Mouse (Mus musculus) embryonic facial prominence, embryonic 14.5 days (tissue): ENCODE measurements around the gene Gdf15. TPM values are rescaled to one million over a fixed set of nuclear protein-coding genes. Genes with fewer than 3 reads are reported as not detected.
"Not testable (repeated sequence)": the region's sequence is repeated elsewhere in the genome, so short reads cannot be mapped to it uniquely, and the experiment has no call there.

Experiments used
- ATAC-seq: fragments of 200-750 bp; cut with Nextera tagmentation; 2 replicates; pipeline ENCODE4 v1.8.0; 2017; ENCODE audit warnings: low read depth, moderate number of reproducible peaks, moderate TSS enrichment
- DNase-seq: peaks from one replicate; pipeline ENCODE4 v3.0.0-alpha.2; 2015; ENCODE audit warnings: low spot score
- H3K27ac ChIP-seq: fragments of 300-500 bp; sonication (generic); replicated peaks from 2 replicates; pipeline ENCODE4 v1.5.1; 2014; ENCODE audit warnings: low read depth, mild to moderate bottlenecking, low read length, moderate library complexity
- H3K27me3 ChIP-seq: fragments of 300-500 bp; sonication (generic); replicated peaks from 2 replicates; pipeline ENCODE4 v1.6.1; 2014; ENCODE audit warnings: low read length; ENCODE audit not compliant: control insufficient read depth, insufficient read depth
- H3K36me3 ChIP-seq: fragments of 300-500 bp; sonication (generic); 2 replicates; pipeline ENCODE4 v1.6.1; 2014; ENCODE audit warnings: low read length, mixed read lengths; ENCODE audit not compliant: control insufficient read depth, insufficient read depth
- H3K4me1 ChIP-seq: fragments of 300-500 bp; sonication (generic); 2 replicates; pipeline ENCODE4 v1.6.1; 2014; ENCODE audit warnings: antibody characterized with exemption, low read length; ENCODE audit not compliant: control insufficient read depth, insufficient read depth
- H3K4me2 ChIP-seq: fragments of 300-500 bp; sonication (generic); 2 replicates; pipeline ENCODE4 v1.6.1; 2014; ENCODE audit warnings: low read depth, mild to moderate bottlenecking, low read length, moderate library complexity, mixed read lengths
- H3K4me3 ChIP-seq: fragments of 300-500 bp; sonication (generic); 2 replicates; pipeline ENCODE4 v1.5.1; 2014; ENCODE audit warnings: low read depth, mild to moderate bottlenecking, low read length
- H3K9ac ChIP-seq: fragments of 300-500 bp; sonication (generic); 2 replicates; pipeline ENCODE4 v1.6.1; 2014; ENCODE audit warnings: low read depth, mild to moderate bottlenecking, low read length, moderate library complexity, mixed read lengths
- H3K9me3 ChIP-seq: fragments of 300-500 bp; sonication (generic); 2 replicates; pipeline ENCODE4 v1.6.1; 2016; ENCODE audit warnings: low read length; ENCODE audit not compliant: control insufficient read depth
- WGBS: fragments of 180-500 bp; shearing (Covaris S2); extraction: QIAGEN DNeasy Blood & Tissue Kit; methylation state at CpG from one replicate; pipeline ENCODE4 v1.1.7; 2014; 5-methylcytosine and 5-hydroxymethylcytosine counted together
- polyA plus RNA-seq: library from polyadenylated mRNA; unstranded; fragments of >200 nt; fragmentation: Nextera tagmentation; extraction: Ambion mirVana; gene quantifications from 2 replicates; pipeline ENCODE4 v1.2.1, GENCODE M21; 2014

The Gdf15 gene
- polyA plus RNA-seq, 1 experiment from 2014 or later, result 0.28 TPM

GRCm38 (mm10) chr8:70596775-70597416 is 35.4 kb downstream of the Gdf15 start:
- peak overlapping the region; percentile 76; the same call in 1 of the 2 replicates for H3K9ac ChIP-seq
- H3K4me1 ChIP-seq, result peaks cover 37% of the 10 kb centered on the region
- no peaks in the 10 kb centered on the region for H3K9me3 ChIP-seq
- ATAC-seq (no peak), DNase-seq (no peak)
- peak overlapping the region; percentile 88 for H3K4me2 ChIP-seq
- H3K27me3 ChIP-seq, result no peaks in the 10 kb centered on the region
- H3K27ac ChIP-seq, result no peak overlapping the region
- peak overlapping the region; percentile 50 for H3K4me3 ChIP-seq
- H3K36me3 ChIP-seq, result peaks cover 27% of the 10 kb centered on the region
- WGBS, result 84% methylated on average over 17 of the region's 17 CpGs

DNA sequence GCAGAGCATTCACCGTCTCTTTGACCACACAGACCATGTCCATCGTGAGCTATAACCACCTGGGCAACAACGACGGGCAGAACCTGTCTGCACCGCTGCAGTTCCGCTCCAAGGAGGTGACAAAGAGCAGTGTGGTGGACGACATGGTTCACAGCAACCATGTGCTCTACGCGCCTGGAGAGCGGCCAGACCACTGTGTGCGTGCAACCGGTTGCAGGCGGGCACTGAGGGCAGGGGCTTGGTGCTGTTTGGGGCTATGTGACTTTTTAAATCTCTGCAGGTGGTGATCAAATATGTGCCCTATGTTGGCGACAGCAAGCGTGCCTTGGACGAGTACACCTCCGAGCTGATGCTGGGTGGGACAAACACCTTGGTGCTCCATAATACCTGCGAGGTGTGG is 36.0 kb downstream of the Gdf15 start:
- WGBS, result 93% methylated on average over 17 of the region's 18 CpGs
- no peaks in the 10 kb centered on the region for H3K9me3 ChIP-seq
- H3K36me3 ChIP-seq, result peaks cover 32% of the 10 kb centered on the region
- no peaks in the 10 kb centered on the region for H3K27me3 ChIP-seq
- peaks cover 33% of the 10 kb centered on the region for H3K4me1 ChIP-seq
- no peak overlapping the region for H3K9ac ChIP-seq
- no peak overlapping the region for H3K4me3 ChIP-seq
- H3K27ac ChIP-seq, result no peak overlapping the region
- H3K4me2 ChIP-seq, result no peak overlapping the region
- no peak for ATAC-seq
- DNase-seq, result no peak

- Histone ChIP-seq H3K4me1 (peaks cover 30% of the 10 kb centered on the region), H3K27me3 (no peaks in the 10 kb centered on the region), H3K9me3 (no peaks in the 10 kb centered on the region), H3K36me3 (peaks cover 33% of the 10 kb centered on the region), H3K4me3 (no peak overlapping the region), H3K4me2 (peak overlapping the region; percentile 99), H3K9ac (no peak overlapping the region), H3K27ac (no peak overlapping the region)
- ATAC-seq, result no peak
- WGBS, result 96% methylated on average over 12 of the region's 12 CpGs
- DNase-seq, result no peak
Measured at GRCm38 (mm10) chr8:70595811-70596210, 36.4 kb downstream of the Gdf15 start.

DNA sequence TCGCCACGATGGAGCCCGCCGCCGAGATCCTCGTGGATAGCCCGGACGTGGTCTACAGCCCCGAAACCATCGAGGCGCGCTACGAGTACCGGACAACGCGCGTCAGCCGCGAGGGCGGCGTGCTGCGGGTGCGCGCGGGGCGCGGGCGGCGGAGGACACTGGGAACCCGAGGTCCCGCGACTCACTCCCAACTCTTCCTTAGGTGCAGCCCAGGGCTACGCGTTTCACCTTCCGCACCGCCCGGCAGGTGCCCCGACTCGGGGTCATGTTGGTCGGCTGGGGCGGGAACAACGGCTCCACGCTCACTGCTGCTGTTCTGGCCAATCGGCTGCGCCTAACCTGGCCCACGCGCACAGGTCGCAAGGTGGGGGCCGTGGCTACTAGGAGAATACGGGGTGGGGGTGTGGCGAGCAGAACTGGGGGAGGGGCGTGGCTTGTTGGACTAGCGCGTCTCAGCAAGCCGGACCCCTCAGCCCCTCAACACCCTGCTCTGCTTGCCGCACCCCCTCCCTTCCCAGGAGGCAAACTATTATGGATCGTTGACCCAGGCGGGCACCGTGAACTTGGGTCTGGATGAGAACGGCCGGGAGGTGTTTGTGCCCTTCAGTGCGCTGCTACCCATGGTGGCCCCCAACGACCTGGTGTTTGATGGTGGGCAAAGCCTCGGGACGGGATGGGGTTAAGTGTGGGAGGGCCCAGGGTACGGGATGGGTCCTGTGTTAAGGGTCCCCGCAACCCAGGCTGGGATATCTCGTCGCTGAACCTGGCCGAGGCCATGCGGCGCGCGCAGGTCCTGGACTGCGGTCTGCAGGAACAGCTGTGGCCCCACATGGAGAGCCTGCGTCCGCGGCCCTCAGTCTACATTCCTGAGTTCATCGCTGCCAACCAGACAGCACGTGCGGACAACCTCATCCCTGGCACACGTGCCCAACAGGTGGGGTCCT is 37.4 kb downstream of the Gdf15 start:
- Histone ChIP-seq H3K4me3 (peak overlapping the region; percentile 73), H3K9ac (peak overlapping the region; percentile 74), H3K4me1 (peaks cover 26% of the 10 kb centered on the region), H3K27ac (peak overlapping the region; percentile 78), H3K4me2 (peak overlapping the region; percentile 99), H3K9me3 (no peaks in the 10 kb centered on the region), H3K36me3 (peaks cover 42% of the 10 kb centered on the region), H3K27me3 (no peaks in the 10 kb centered on the region)
- ATAC-seq (peak; percentile 1; the same call in 1 of the 2 replicates), DNase-seq (no peak)
- 25% methylated on average over 31 of the region's 82 CpGs for WGBS

DNA sequence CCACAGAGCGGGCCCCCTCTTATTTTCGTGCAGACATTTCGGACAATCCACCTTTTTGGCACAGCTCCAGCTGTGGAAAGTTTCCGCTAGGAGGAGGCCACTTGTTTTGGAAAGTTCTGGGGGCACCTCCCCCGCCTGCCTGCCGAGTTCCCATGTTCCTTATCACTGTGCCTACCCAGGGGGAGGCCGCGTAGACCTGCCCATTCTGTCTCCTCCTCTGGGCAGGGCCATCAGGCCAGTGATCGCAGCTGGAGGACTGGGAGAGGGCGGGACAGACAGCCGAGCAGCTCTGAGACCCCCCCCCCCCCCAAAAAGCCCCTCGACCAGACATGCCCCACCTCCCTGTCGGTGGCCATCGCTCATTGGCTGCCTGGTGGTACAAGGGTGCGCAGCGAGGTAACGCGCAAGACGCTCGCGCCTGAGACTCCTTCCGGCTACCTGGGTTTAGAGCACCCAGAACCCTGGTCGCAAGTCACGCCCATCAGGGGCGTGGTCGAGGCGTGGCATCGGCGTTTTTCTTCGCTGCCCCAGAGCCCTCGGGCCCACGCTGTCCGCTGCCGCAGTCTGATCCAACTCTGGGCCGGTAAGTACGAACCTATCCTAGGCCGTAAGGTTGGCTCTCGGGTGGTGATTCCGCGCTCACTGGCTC is 38.2 kb downstream of the Gdf15 start, which contains the start of gene Isyna1:
Isyna1 (plus strand) TSS at position 413 of the 649 bp plus-strand sequence.
- H3K9me3 ChIP-seq, result no peaks in the 10 kb centered on the region
- peak; percentile 99 for DNase-seq
- peak within 1 kb of the TSS; percentile 99 for H3K4me2 ChIP-seq
- WGBS, result under 1% methylated on average over 22 of the region's 40 CpGs
- H3K27ac ChIP-seq, result peak within 1 kb of the TSS; percentile 78
- H3K36me3 ChIP-seq, result peaks cover 50% of the 10 kb centered on the region
- H3K4me3 ChIP-seq, result peak within 1 kb of the TSS; percentile 73
- H3K4me1 ChIP-seq, result peaks cover 25% of the 10 kb centered on the region
- H3K9ac ChIP-seq, result peak within 1 kb of the TSS; percentile 74
- peak; percentile 92 for ATAC-seq
- H3K27me3 ChIP-seq, result no peaks in the 10 kb centered on the region

DNA sequence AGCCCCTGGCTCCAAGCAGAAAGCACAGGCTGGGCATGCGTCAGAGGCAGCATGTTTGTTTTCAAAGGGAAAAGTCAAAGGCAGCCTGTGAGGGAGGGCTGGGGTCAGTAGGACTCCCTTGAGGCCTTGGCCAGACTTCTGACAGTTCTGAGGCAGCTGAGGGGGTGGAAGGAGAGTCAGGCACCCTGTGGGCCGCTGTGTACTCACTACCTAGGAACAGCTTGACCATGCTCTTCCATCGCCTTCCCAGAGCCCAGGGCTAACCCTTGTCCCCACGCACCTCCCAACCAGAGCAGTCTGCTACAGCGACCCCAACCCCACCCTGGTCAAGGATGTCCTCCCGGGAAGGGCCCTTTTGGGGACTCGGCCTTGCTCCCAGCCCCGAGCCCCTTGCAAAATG is 39.1 kb downstream of the Gdf15 start:
- Histone ChIP-seq H3K27me3 (no peaks in the 10 kb centered on the region), H3K4me2 (peak overlapping the region; percentile 99), H3K36me3 (peaks cover 57% of the 10 kb centered on the region), H3K27ac (peak overlapping the region; percentile 78), H3K4me3 (peak overlapping the region; percentile 73), H3K9me3 (no peaks in the 10 kb centered on the region), H3K9ac (peak overlapping the region; percentile 74), H3K4me1 (peaks cover 18% of the 10 kb centered on the region)
- WGBS, result 49% methylated on average over 6 of the region's 8 CpGs
- ATAC-seq (no peak), DNase-seq (no peak)

DNA sequence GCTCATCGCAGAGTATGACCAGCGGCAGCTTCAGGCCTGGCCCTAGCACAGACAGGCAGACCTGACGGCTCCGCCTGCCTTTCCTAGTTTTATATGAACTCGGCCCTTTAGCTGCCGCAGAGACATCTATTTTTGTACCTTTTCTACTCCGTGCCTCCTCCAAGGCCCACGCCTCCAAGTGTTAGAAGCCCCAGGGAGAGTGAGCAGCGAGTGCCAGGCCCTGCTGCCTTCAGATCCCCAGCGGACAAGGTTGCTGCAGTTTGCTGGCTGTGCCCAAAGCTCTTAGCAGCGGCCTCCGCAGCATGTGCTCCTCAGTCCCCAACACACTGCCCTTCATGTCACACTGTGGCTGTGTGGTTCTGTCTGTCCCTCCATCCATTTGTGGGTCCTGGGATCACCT is 40.7 kb downstream of the Gdf15 start:
- Histone ChIP-seq H3K4me3 (no peak overlapping the region), H3K27ac (no peak overlapping the region), H3K27me3 (no peaks in the 10 kb centered on the region), H3K9me3 (no peaks in the 10 kb centered on the region), H3K4me1 (peaks cover 14% of the 10 kb centered on the region), H3K4me2 (no peak overlapping the region), H3K9ac (no peak overlapping the region), H3K36me3 (peaks cover 65% of the 10 kb centered on the region)
- DNase-seq (no peak), ATAC-seq (no peak)
- WGBS, result 82% methylated on average over 12 of the region's 12 CpGs

GRCm38 (mm10) chr8:70587955-70588354 is 44.3 kb downstream of the Gdf15 start:
- not testable (repeated sequence) for H3K4me1 ChIP-seq, H3K4me2 ChIP-seq, H3K27ac ChIP-seq, ATAC-seq, H3K9me3 ChIP-seq, H3K27me3 ChIP-seq, H3K9ac ChIP-seq, DNase-seq, H3K4me3 ChIP-seq
- peaks cover 88% of the 10 kb centered on the region for H3K36me3 ChIP-seq
- 85% methylated on average over 4 of the region's 4 CpGs for WGBS
